Mouse (Mus musculus) spleen, adult 2 months (tissue): ENCODE data around the gene Ppp1r18.

ENCODE experiments used
- CTCF ChIP-seq: fragments of 200-500 bp; IDR thresholded peaks from 2 replicates; pipeline ENCODE4 v1.5.1; 2011; ENCODE audit warnings: mild to moderate bottlenecking, inconsistent platforms; ENCODE audit not compliant: insufficient read depth, insufficient read length, insufficient replicate concordance; ENCODE audit errors: extremely low read depth
- POLR2A ChIP-seq: fragments of 200-500 bp; IDR thresholded peaks from 2 replicates; pipeline ENCODE4 v1.6.1; 2011; ENCODE audit warnings: low read depth, low read length, inconsistent platforms

GRCm38 (mm10) chr17:35918276-35919059, 53.1 kb downstream of the Ppp1r18 start:
- no peak for TF ChIP-seq POLR2A
- no peak for TF ChIP-seq CTCF
